Mouse (Mus musculus): ENCODE data around the gene 2310057M21Rik. TPM values are rescaled to one million over a fixed set of nuclear protein-coding genes. Genes with fewer than 3 reads are reported as not detected.
"Not testable (repeated sequence)": the region's sequence is repeated elsewhere in the genome, so short reads cannot be mapped to it uniquely, and the experiment has no call there.

2310057M21Rik gene
- polyA plus RNA-seq (2015; fragmentation: Nextera tagmentation; extraction: Ambion mirVana), result 22.1 and 22.7 TPM in 2 replicates

- Histone ChIP-seq H3K4me2 (peak within 1 kb of the TSS; percentile 79), H3K9ac (peak within 1 kb of the TSS; percentile 86), H3K27me3 (0 out of 2 replicates have a peak, but pooled peaks cover 6% of the 10 kb centered on the region), H3K36me3 (peaks cover 24% of the 10 kb centered on the region; the same call in 1 of the 2 replicates), H3K4me1 (peaks cover 22% of the 10 kb centered on the region), H3K27ac (peak within 1 kb of the TSS; percentile 96), H3K4me3 (replicated peaks) (peak within 1 kb of the TSS; percentile 83), H3K9me3 (replicated peaks) (no peaks in the 10 kb centered on the region)
- ATAC-seq (replicated peaks; ENCODE audit: low FRiP score), result peak; percentile 97
- under 1% methylated on average over 55 of the region's 55 CpGs for WGBS
Observed at GRCm38 (mm10) chr7:131362615-131363300, at the start of gene 2310057M21Rik. TSS of gene 2310057M21Rik (minus strand) at chr7:131362759.

GRCm38 (mm10) chr7:131411941-131412270 lies 49.3 kb upstream of the 2310057M21Rik start:
- Histone ChIP-seq H3K4me1 (peaks cover 36% of the 10 kb centered on the region), H3K9me3 (replicated peaks) (no peaks in the 10 kb centered on the region), H3K36me3 (no peaks in the 10 kb centered on the region; the same call in 1 of the 2 replicates), H3K4me2 (peak overlapping the region; percentile 74), H3K27ac (peak overlapping the region; percentile 70; the same call in 1 of the 2 replicates), H3K4me3 (replicated peaks) (peak overlapping the region; percentile 89), H3K9ac (no peak overlapping the region), H3K27me3 (no peaks in the 10 kb centered on the region)
- 37% methylated on average over 2 of the region's 2 CpGs for WGBS
- no peak for ATAC-seq (replicated peaks; ENCODE audit: low FRiP score)

- peak overlapping the region; percentile 70 for H3K27ac ChIP-seq
- peaks cover 36% of the 10 kb centered on the region for H3K4me1 ChIP-seq
- H3K27me3 ChIP-seq, result no peaks in the 10 kb centered on the region
- peak overlapping the region; percentile 89 for H3K4me3 ChIP-seq (replicated peaks)
- WGBS, result 15% methylated on average over 10 of the region's 10 CpGs
- no peak for ATAC-seq (replicated peaks; ENCODE audit: low FRiP score)
- peak overlapping the region; percentile 74 for H3K4me2 ChIP-seq
- no peaks in the 10 kb centered on the region for H3K9me3 ChIP-seq (replicated peaks)
- no peaks in the 10 kb centered on the region; the same call in 1 of the 2 replicates for H3K36me3 ChIP-seq
- H3K9ac ChIP-seq, result peak overlapping the region; percentile 91
Observed at GRCm38 (mm10) chr7:131411221-131411940, 48.8 kb upstream of the 2310057M21Rik start.

GRCm38 (mm10) chr7:131410416-131411058 lies 48.0 kb upstream of the 2310057M21Rik start, which contains the start of the genes Ikzf5 and Acadsb:
TSS of gene Ikzf5 (minus strand) at chr7:131410521.
TSS of gene Acadsb (plus strand) at chr7:131410601.
- H3K4me3 ChIP-seq (replicated peaks), result peak within 1 kb of the TSS; percentile 89
- no peaks in the 10 kb centered on the region; the same call in 1 of the 2 replicates for H3K36me3 ChIP-seq
- under 1% methylated on average over 42 of the region's 42 CpGs for WGBS
- peak; percentile 98 for ATAC-seq (replicated peaks; ENCODE audit: low FRiP score)
- H3K4me1 ChIP-seq, result peaks cover 31% of the 10 kb centered on the region
- peak within 1 kb of the TSS; percentile 74 for H3K4me2 ChIP-seq
- H3K27ac ChIP-seq, result peak within 1 kb of the TSS; percentile 80
- H3K9me3 ChIP-seq (replicated peaks), result no peaks in the 10 kb centered on the region
- H3K9ac ChIP-seq, result peak within 1 kb of the TSS; percentile 91
- H3K27me3 ChIP-seq, result no peaks in the 10 kb centered on the region

- H3K4me2 ChIP-seq, result peak overlapping the region; percentile 74
- peak overlapping the region; percentile 89 for H3K4me3 ChIP-seq (replicated peaks)
- no peaks in the 10 kb centered on the region for H3K9me3 ChIP-seq (replicated peaks)
- H3K27ac ChIP-seq, result peak overlapping the region; percentile 60
- H3K9ac ChIP-seq, result peak overlapping the region; percentile 91
- H3K4me1 ChIP-seq, result peaks cover 28% of the 10 kb centered on the region
- H3K27me3 ChIP-seq, result no peaks in the 10 kb centered on the region
- peak; percentile 71 for ATAC-seq (replicated peaks; ENCODE audit: low FRiP score)
- WGBS, result under 1% methylated on average over 38 of the region's 38 CpGs
- no peaks in the 10 kb centered on the region; the same call in 1 of the 2 replicates for H3K36me3 ChIP-seq
Observed at GRCm38 (mm10) chr7:131409988-131410385, 47.4 kb upstream of the 2310057M21Rik start.

- H3K27me3 ChIP-seq, result no peaks in the 10 kb centered on the region
- peak overlapping the region; percentile 74 for H3K4me2 ChIP-seq
- WGBS, result 4% methylated on average over 16 of the region's 16 CpGs
- ATAC-seq (replicated peaks; ENCODE audit: low FRiP score), result no peak; the same call in 1 of the 2 replicates
- H3K9me3 ChIP-seq (replicated peaks), result no peaks in the 10 kb centered on the region
- H3K27ac ChIP-seq, result peak overlapping the region; percentile 60; the same call in 1 of the 2 replicates
- H3K9ac ChIP-seq, result peak overlapping the region; percentile 91
- H3K36me3 ChIP-seq, result no peaks in the 10 kb centered on the region; the same call in 1 of the 2 replicates
- peaks cover 28% of the 10 kb centered on the region for H3K4me1 ChIP-seq
- peak overlapping the region; percentile 89 for H3K4me3 ChIP-seq (replicated peaks)
Observed at GRCm38 (mm10) chr7:131409321-131409987, 46.9 kb upstream of the 2310057M21Rik start.

- not testable (repeated sequence) for ATAC-seq (replicated peaks; ENCODE audit: low FRiP score); H3K9me3 ChIP-seq (replicated peaks); H3K4me1 ChIP-seq; H3K9ac ChIP-seq; H3K27me3 ChIP-seq; H3K27ac ChIP-seq; H3K4me3 ChIP-seq (replicated peaks); H3K4me2 ChIP-seq
- H3K36me3 ChIP-seq, result peaks cover 52% of the 10 kb centered on the region
- WGBS, result 80% methylated on average over 6 of the region's 7 CpGs
Observed at GRCm38 (mm10) chr7:131391761-131392160, 29.2 kb upstream of the 2310057M21Rik start.

- Histone ChIP-seq H3K36me3 (peaks cover 15% of the 10 kb centered on the region), H3K9me3 (replicated peaks) (no peaks in the 10 kb centered on the region), H3K4me3 (replicated peaks) (peak overlapping the region; percentile 80), H3K27me3 (0 out of 2 replicates have a peak, but pooled peaks cover 3% of the 10 kb centered on the region), H3K4me2 (peak overlapping the region; percentile 83), H3K27ac (no peak overlapping the region; the same call in 1 of the 2 replicates), H3K9ac (peak overlapping the region; percentile 93), H3K4me1 (peaks cover 7% of the 10 kb centered on the region; the same call in 1 of the 2 replicates)
- WGBS, result 66% methylated on average over 9 of the region's 9 CpGs
- no peak for ATAC-seq (replicated peaks; ENCODE audit: low FRiP score)
Observed at GRCm38 (mm10) chr7:131371880-131372651, 9.5 kb upstream of the 2310057M21Rik start.

- no peaks in the 10 kb centered on the region for H3K9me3 ChIP-seq (replicated peaks)
- H3K4me3 ChIP-seq (replicated peaks), result peak overlapping the region; percentile 80
- H3K27me3 ChIP-seq, result 0 out of 2 replicates have a peak, but pooled peaks cover 4% of the 10 kb centered on the region
- peak overlapping the region; percentile 93 for H3K9ac ChIP-seq
- peak overlapping the region; percentile 99 for H3K27ac ChIP-seq
- peaks cover 7% of the 10 kb centered on the region; the same call in 1 of the 2 replicates for H3K4me1 ChIP-seq
- ATAC-seq (replicated peaks; ENCODE audit: low FRiP score), result peak; percentile 35
- H3K4me2 ChIP-seq, result peak overlapping the region; percentile 83
- peaks cover 15% of the 10 kb centered on the region for H3K36me3 ChIP-seq
- 7% methylated on average over 9 of the region's 9 CpGs for WGBS
Observed at GRCm38 (mm10) chr7:131371470-131371860, 8.9 kb upstream of the 2310057M21Rik start.

GRCm38 (mm10) chr7:131370648-131371469 lies 8.3 kb upstream of the 2310057M21Rik start, which contains the start of gene Pstk:
TSS of gene Pstk (plus strand) at chr7:131371141.
- WGBS, result 6% methylated on average over 46 of the region's 47 CpGs
- peak; percentile 98 for ATAC-seq (replicated peaks; ENCODE audit: low FRiP score)
- peaks cover 7% of the 10 kb centered on the region; the same call in 1 of the 2 replicates for H3K4me1 ChIP-seq

More at GRCm38 (mm10) chr7:131370648-131371469, 8.3 kb upstream of the 2310057M21Rik start, which contains the start of gene Pstk:
- Histone ChIP-seq H3K9me3 (replicated peaks) (no peaks in the 10 kb centered on the region), H3K27me3 (0 out of 2 replicates have a peak, but pooled peaks cover 6% of the 10 kb centered on the region), H3K27ac (peak within 1 kb of the TSS; percentile 99), H3K36me3 (peaks cover 15% of the 10 kb centered on the region), H3K9ac (peak within 1 kb of the TSS; percentile 93), H3K4me3 (replicated peaks) (peak within 1 kb of the TSS; percentile 80), H3K4me2 (peak within 1 kb of the TSS; percentile 83)
